Mouse (Mus musculus): ENCODE data around the gene Tle2. TPM values are rescaled to one million over a fixed set of nuclear protein-coding genes. Genes with fewer than 3 reads are reported as not detected.

Gene Tle2
- polyA plus RNA-seq, 1 experiment from 2014 or later = 7.2 TPM

- 3% methylated on average over 37 of the region's 37 CpGs for WGBS
- Histone ChIP-seq H3K27me3 (ENCODE audit: control insufficient read depth, insufficient read depth, low read length) (0 out of 2 replicates have a peak, but pooled peaks cover 2% of the 10 kb centered on the region), H3K27ac (ENCODE audit: low read depth, low read length) (no peak overlapping the region), H3K4me2 (replicated peaks; ENCODE audit: low read depth, low read length) (peak overlapping the region; percentile 49), H3K36me3 (ENCODE audit: control insufficient read depth, insufficient read depth, low read length) (no peaks in the 10 kb centered on the region), H3K9me3 (ENCODE audit: control insufficient read depth, low read length) (no peaks in the 10 kb centered on the region), H3K9ac (ENCODE audit: low read depth, low read length) (peak overlapping the region; percentile 40; the same call in 1 of the 2 replicates), H3K4me3 (ENCODE audit: low read depth, low read length) (peak overlapping the region; percentile 38), H3K4me1 (replicated peaks; ENCODE audit: control insufficient read depth, insufficient read depth, low read length) (no peaks in the 10 kb centered on the region)
- DNase-seq (ENCODE audit: low spot score) (peak; percentile 85), ATAC-seq (ENCODE audit: low FRiP score) (peak; percentile 88)
These were observed 59.1 kb downstream of the Tle2 start for GRCm38 (mm10) chr10:81633253-81634099.

GRCm38 (mm10) chr10:81636338-81636737 lies 62.0 kb downstream of the Tle2 start:
- Histone ChIP-seq H3K27me3 (ENCODE audit: control insufficient read depth, insufficient read depth, low read length) (0 out of 2 replicates have a peak, but pooled peaks cover 2% of the 10 kb centered on the region), H3K4me3 (ENCODE audit: low read depth, low read length) (no peak overlapping the region), H3K4me1 (replicated peaks; ENCODE audit: control insufficient read depth, insufficient read depth, low read length) (no peaks in the 10 kb centered on the region), H3K9ac (ENCODE audit: low read depth, low read length) (no peak overlapping the region), H3K4me2 (replicated peaks; ENCODE audit: low read depth, low read length) (no peak overlapping the region), H3K9me3 (ENCODE audit: control insufficient read depth, low read length) (no peaks in the 10 kb centered on the region), H3K27ac (ENCODE audit: low read depth, low read length) (no peak overlapping the region), H3K36me3 (ENCODE audit: control insufficient read depth, insufficient read depth, low read length) (no peaks in the 10 kb centered on the region)
- ATAC-seq (ENCODE audit: low FRiP score) = no peak
- WGBS = 26% methylated on average over 8 of the region's 8 CpGs
- no peak for DNase-seq (ENCODE audit: low spot score)

GRCm38 (mm10) chr10:81638101-81638500 lies 63.7 kb downstream of the Tle2 start:
- DNase-seq (ENCODE audit: low spot score) = no peak
- ATAC-seq (ENCODE audit: low FRiP score) = no peak
- no peak overlapping the region for H3K4me3 ChIP-seq (ENCODE audit: low read depth, low read length)
- no peaks in the 10 kb centered on the region for H3K36me3 ChIP-seq (ENCODE audit: control insufficient read depth, insufficient read depth, low read length)
- 80% methylated on average over 6 of the region's 6 CpGs for WGBS
- no peak overlapping the region for H3K9ac ChIP-seq (ENCODE audit: low read depth, low read length)
- H3K4me1 ChIP-seq (replicated peaks; ENCODE audit: control insufficient read depth, insufficient read depth, low read length) = peaks cover 8% of the 10 kb centered on the region
- no peak overlapping the region for H3K4me2 ChIP-seq (replicated peaks; ENCODE audit: low read depth, low read length)
- H3K27me3 ChIP-seq (ENCODE audit: control insufficient read depth, insufficient read depth, low read length) = 0 out of 2 replicates have a peak, but pooled peaks cover 2% of the 10 kb centered on the region
- H3K27ac ChIP-seq (ENCODE audit: low read depth, low read length) = no peak overlapping the region
- H3K9me3 ChIP-seq (ENCODE audit: control insufficient read depth, low read length) = no peaks in the 10 kb centered on the region

Other genes with a start within 250 kb of the Tle2 start
- gene Tbxa2r, start 245.8 kb upstream of the Tle2 start, polyA plus RNA-seq (2014; fragmentation: Nextera tagmentation; extraction: Ambion mirVana) = 2.3 TPM in 2 replicates
- not detected in 2 replicates for gene Gipc3, start 231.3 kb upstream of the Tle2 start, polyA plus RNA-seq (2014; fragmentation: Nextera tagmentation; extraction: Ambion mirVana)
- gene Hmg20b, start 224.1 kb upstream of the Tle2 start, polyA plus RNA-seq (2014; fragmentation: Nextera tagmentation; extraction: Ambion mirVana) = 90.2 and 100 TPM in 2 replicates
- gene Mfsd12, start 217.1 kb upstream of the Tle2 start, polyA plus RNA-seq (2014; fragmentation: Nextera tagmentation; extraction: Ambion mirVana) = 3.9 and 4.6 TPM in 2 replicates
- gene 4930404N11Rik, start 208.7 kb upstream of the Tle2 start, polyA plus RNA-seq (2014; fragmentation: Nextera tagmentation; extraction: Ambion mirVana) = 0.47 TPM in 1 of 2 replicates, not detected in the other
- gene Fzr1, start 196.0 kb upstream of the Tle2 start, polyA plus RNA-seq (2014; fragmentation: Nextera tagmentation; extraction: Ambion mirVana) = 83.0 and 92.1 TPM in 2 replicates
- 44.8 and 52.6 TPM in 2 replicates for gene Dohh, start 190.1 kb upstream of the Tle2 start, polyA plus RNA-seq (2014; fragmentation: Nextera tagmentation; extraction: Ambion mirVana)
- gene Gm48551, start 190.1 kb upstream of the Tle2 start, polyA plus RNA-seq (2014; fragmentation: Nextera tagmentation; extraction: Ambion mirVana) = 2.2 and 3.2 TPM in 2 replicates
- gene Gm48552, start 185.6 kb upstream of the Tle2 start, polyA plus RNA-seq (2014; fragmentation: Nextera tagmentation; extraction: Ambion mirVana) = 0.49 and 1.0 TPM in 2 replicates
- gene Smim24, start 181.5 kb upstream of the Tle2 start, polyA plus RNA-seq (2014; fragmentation: Nextera tagmentation; extraction: Ambion mirVana) = 2.7 and 4.1 TPM in 2 replicates
- gene Nfic, start 118.9 kb upstream of the Tle2 start, polyA plus RNA-seq (2014; fragmentation: Nextera tagmentation; extraction: Ambion mirVana) = 10.9 and 11.9 TPM in 2 replicates
- gene Celf5, start 91.9 kb upstream of the Tle2 start, polyA plus RNA-seq (2014; fragmentation: Nextera tagmentation; extraction: Ambion mirVana) = 12.7 and 13.7 TPM in 2 replicates
- gene Ncln, start 78.2 kb upstream of the Tle2 start, polyA plus RNA-seq (2014; fragmentation: Nextera tagmentation; extraction: Ambion mirVana) = 43.5 and 46.9 TPM in 2 replicates
- 0.15 and 0.24 TPM in 2 replicates for gene S1pr4, start 74.4 kb upstream of the Tle2 start, polyA plus RNA-seq (2014; fragmentation: Nextera tagmentation; extraction: Ambion mirVana)
- gene Gna15, start 50.3 kb upstream of the Tle2 start, polyA plus RNA-seq (2014; fragmentation: Nextera tagmentation; extraction: Ambion mirVana) = 0.56 and 0.66 TPM in 2 replicates
- gene Gna11, start 29.4 kb upstream of the Tle2 start, polyA plus RNA-seq (2014; fragmentation: Nextera tagmentation; extraction: Ambion mirVana) = 57.3 and 61.7 TPM in 2 replicates
- 264 and 280 TPM in 2 replicates for gene Aes, start 15.1 kb upstream of the Tle2 start, polyA plus RNA-seq (2014; fragmentation: Nextera tagmentation; extraction: Ambion mirVana)
- 5.1 and 7.7 TPM in 2 replicates for gene Tle6, start 26.5 kb downstream of the Tle2 start, polyA plus RNA-seq (2014; fragmentation: Nextera tagmentation; extraction: Ambion mirVana)
- 0.77 and 1.2 TPM in 2 replicates for gene BC025920, start 31.7 kb downstream of the Tle2 start, polyA plus RNA-seq (2014; fragmentation: Nextera tagmentation; extraction: Ambion mirVana)
- gene Sirt6, start 53.2 kb downstream of the Tle2 start, polyA plus RNA-seq (2014; fragmentation: Nextera tagmentation; extraction: Ambion mirVana) = 40.6 and 42.2 TPM in 2 replicates
- 2.7 and 4.4 TPM in 2 replicates for gene Ankrd24, start 54.0 kb downstream of the Tle2 start, polyA plus RNA-seq (2014; fragmentation: Nextera tagmentation; extraction: Ambion mirVana)
- gene Gm10778, start 74.5 kb downstream of the Tle2 start, polyA plus RNA-seq (2014; fragmentation: Nextera tagmentation; extraction: Ambion mirVana) = 5.9 and 6.9 TPM in 2 replicates
- gene Zfp433, start 130.3 kb downstream of the Tle2 start, polyA plus RNA-seq (2014; fragmentation: Nextera tagmentation; extraction: Ambion mirVana) = 20.0 and 22.6 TPM in 2 replicates
- gene Gm3055, start 196.6 kb downstream of the Tle2 start, polyA plus RNA-seq (2014; fragmentation: Nextera tagmentation; extraction: Ambion mirVana) = 17.9 and 19.2 TPM in 2 replicates
- 3.5 and 3.9 TPM in 2 replicates for gene Gm4767, start 237.6 kb downstream of the Tle2 start, polyA plus RNA-seq (2014; fragmentation: Nextera tagmentation; extraction: Ambion mirVana)